Mouse (Mus musculus) ovary, postnatal 14 days (tissue): ENCODE results near the gene Naa80.

Source experiments
- DNase-seq: peaks from one replicate; pipeline ENCODE4 v3.0.0; 2022; ENCODE audit warnings: low spot score

Gene Naa80

DNA sequence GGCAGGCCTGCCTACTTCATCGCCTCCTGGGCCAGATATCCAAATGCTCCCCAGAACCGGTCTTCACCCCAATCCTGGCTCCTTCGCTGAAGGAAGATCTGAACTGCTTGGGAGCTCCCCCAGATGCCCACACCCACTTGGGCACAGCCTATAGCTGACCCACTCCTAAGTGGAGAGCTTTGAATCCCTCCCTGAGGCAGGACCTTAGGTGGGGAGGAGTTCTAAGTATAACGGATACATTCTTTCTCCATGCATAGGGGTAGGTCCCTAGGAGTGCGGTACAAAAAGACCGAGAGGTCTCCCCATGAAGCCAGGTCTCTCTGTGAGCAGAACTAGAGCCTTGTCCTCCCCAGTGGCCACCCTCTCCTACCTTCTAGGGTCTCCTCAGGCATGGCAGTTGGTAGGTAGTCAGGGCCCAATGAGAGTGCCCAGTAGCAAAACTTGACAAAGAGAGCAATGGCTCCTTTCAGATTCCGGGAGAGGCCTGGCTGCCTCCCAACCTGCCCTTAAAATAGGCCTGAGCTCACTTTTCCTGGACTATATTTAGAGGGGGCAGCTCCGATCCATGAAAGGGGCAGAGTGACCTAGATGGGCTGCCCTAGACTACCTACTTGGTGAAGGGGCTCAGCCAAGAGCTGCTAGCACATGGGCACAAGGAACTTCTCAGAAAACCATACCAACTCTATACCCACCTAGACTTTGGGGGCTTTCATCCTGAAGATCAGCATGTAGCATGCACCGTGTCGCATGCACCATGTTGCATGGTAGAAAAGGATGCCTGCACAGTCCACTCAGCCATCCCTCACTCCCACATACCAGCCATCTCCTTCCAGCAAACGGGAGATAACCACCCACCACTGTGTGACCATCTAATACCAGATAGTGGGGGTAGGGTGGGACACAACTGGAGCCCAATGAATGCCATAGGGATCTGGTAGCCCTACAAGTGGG lies 18.2 kb downstream of the Naa80 start:
- no peak for DNase-seq

DNA sequence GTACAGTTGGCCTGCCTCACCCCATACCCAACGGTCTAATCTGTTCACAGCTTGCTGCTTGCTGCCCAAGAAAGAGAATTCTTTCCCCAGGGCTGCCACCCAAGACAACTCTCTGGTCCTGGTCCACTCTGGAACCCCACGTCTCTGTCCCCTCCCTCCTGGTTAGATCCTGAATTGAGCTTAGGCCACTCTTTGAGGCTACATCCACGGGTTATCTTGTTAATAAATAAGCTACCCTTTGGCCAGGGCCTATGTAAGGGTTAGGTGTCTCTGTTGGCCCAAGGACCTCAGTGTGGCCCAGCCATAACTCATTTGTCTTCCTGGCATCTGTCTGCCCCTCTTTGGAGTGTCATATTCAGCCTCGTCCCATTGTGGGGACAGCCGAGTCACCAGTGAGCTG lies 19.7 kb downstream of the Naa80 start:
- no peak for DNase-seq

DNA sequence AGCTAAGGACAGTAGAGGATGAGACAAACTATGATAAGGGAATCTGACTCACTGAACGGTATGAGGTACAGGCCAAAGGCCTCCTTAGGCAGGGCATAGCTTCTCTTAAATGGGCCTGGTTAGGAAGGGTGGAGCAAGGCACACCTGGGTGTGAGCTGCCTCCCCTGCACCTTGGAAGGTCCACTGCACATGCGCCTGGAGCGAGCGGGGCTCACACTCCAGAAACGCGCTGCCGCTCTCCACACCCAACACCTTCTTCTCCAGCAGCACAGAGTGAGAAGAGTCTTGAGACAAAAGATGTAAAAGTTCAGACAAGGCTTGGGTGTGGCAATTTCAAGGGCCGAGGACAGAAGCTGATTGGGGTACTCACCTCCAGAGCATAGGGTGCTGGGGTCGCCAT lies 20.7 kb downstream of the Naa80 start:
- no peak for DNase-seq

GRCm38 (mm10) chr9:107599842-107600241 lies 21.2 kb downstream of the Naa80 start:
- no peak for DNase-seq

DNA sequence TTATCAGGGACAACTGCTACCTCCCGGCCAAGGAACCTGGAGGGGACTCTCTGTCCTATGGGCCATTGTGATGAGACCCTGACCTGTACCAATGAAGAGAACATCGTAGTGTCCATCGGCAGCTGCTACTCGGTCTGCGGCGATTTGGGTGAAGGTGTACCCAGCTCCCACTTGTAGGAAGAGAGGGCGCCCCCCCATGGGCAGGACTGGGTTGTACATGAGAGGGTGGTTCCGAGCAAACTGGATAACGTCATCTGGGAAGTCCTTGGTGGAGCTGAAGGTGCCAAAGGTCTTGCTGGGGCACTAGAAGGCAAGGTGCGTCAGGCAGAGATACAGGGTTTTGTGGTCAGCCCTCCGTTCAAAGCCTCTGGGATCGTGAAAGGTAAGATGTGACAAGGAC lies 22.1 kb downstream of the Naa80 start:
- no peak for DNase-seq

GRCm38 (mm10) chr9:107601275-107601674 lies 22.6 kb downstream of the Naa80 start:
- DNase-seq: no peak

DNA sequence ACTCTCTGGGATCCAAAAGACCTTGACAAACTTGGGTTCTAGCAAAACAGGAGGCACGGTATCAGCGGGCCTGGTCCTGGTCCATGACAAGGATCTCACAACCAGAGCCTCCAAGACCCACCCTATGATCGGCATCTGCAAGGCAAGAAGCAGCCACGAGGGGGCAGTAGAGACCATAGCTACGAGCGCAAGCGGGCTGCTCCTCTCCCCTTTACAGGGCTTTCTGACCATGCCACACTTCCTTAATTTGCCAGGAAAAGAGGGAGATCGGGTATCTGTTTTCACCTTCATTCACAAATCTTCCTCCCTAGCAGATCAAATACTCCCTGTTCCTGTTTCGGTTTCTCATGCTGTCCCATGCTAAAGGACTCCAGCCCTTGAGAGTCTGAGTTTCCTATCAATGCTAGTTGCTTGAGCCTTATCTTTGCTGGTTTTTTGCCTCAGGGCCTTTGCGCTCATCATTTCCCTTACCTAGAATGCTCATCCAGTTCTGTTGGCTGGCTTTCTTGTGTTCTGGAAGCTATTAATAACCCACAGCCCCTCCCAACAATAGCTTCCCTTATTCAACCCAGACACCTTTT lies 23.5 kb downstream of the Naa80 start:
- DNase-seq: peak; percentile 97

DNA sequence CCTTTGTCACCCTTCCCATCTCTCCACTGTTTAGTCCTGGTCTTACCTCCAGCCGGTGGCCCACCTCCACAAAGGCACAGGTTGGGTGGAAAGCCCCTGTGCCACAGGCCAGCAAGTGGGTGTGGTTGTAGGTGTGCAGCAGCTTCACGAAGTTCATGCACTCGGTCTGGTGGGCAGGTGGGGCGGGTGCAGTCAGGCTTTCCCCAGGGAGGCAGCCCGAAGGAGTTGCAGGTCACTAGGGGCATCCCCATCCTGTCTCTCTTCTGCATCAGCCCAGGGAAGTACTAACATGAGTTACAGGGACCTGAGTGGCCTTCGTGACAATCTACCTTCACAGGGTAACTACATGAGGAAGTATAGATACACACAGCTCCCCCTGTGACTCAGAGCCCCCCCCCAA lies 24.6 kb downstream of the Naa80 start:
- no peak for DNase-seq

GRCm38 (mm10) chr9:107605041-107605661 lies 26.5 kb downstream of the Naa80 start:
- no peak for DNase-seq

DNA sequence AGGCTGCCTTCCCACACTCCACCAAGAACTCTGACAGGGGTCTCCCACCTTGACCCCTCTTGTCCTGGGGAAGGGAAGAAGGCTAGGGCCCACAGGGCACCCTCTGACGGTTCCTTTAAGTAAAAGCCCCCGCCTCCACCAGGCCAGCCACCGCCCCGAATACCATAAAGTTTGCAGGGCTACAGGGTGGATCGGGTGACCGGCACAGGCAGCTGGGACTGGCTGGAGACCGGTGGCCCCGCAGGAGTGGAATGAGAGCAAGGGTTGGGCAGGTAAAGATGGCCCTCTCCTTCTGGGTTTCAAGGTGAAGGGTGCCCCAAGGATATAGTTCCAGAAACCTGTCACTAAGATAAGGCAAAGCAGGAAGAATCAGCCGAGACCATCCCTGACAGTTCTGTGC lies 27.9 kb downstream of the Naa80 start:
- no peak for DNase-seq

DNA sequence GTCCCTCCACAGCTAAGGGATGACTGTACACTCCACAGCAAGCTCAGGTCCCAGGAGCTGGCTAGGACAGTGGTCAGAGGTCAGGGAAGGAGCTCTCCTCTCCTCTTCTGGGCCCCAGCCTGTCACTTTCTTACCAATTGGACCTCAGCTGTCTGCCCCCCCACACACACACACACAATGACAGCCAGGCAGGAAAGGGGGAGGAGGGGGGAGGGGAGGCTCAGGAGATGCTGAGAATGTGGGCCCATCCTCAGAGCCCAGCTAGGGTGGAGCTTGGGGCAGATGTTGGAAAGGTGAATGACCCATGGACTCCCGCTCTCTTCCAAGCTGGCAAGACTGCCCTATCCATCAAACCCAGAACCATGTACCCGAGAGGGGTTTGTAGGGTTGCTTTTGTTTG lies 28.3 kb downstream of the Naa80 start:
- DNase-seq: no peak

DNA sequence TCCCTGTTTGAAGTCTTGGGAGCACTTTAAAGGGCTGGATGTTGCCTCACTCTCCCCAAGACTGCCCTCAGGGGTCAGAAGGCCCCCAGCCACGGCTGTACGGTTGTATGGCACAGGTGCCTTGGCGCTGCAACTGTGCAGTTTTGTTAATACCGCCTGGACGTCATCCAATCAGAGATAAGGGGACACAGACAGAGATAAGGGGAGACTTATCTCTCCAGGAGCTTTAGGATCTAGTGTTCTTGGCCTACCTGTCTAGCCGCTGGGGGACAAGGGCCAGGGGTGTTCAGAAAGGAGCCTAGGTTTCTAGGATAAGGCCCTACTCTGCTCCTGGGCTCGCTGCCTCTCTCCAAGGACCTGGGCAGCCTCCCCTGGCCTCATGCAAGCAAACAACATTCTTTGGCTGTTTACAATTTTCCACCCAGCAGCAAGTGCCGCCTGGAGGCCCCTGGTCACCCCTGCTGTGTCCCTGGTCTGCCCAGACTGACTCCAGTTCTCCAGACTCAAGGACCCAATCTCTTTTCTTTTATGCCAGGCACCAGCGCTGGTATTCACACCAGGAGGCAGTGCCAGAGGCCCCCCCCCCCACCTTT lies 29.1 kb downstream of the Naa80 start:
- DNase-seq: no peak

GRCm38 (mm10) chr9:107608741-107609432 lies 30.2 kb downstream of the Naa80 start, which contains the start of gene Sema3b:
TSS of gene Sema3b (minus strand) at chr9:107609229.
- no peak for DNase-seq

DNA sequence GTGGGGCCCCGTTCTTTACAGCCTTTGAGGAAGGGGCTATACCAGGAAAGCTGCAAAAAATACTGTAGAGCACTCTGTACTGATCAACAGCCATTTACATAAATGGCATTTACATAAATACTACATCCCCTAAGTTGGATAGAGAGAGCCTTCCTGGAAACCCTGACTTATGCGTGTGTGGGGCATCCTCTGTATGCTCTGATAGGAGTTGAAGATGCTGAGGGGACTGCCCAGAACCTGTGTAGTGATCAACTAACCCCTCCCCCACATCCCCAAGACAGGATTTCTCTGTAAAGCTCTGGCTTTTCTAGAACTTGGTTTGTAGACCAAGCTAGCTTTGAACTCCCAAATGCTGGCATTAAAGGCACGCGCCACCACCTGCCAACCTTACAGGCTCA lies 30.7 kb downstream of the Naa80 start:
- DNase-seq: no peak

DNA sequence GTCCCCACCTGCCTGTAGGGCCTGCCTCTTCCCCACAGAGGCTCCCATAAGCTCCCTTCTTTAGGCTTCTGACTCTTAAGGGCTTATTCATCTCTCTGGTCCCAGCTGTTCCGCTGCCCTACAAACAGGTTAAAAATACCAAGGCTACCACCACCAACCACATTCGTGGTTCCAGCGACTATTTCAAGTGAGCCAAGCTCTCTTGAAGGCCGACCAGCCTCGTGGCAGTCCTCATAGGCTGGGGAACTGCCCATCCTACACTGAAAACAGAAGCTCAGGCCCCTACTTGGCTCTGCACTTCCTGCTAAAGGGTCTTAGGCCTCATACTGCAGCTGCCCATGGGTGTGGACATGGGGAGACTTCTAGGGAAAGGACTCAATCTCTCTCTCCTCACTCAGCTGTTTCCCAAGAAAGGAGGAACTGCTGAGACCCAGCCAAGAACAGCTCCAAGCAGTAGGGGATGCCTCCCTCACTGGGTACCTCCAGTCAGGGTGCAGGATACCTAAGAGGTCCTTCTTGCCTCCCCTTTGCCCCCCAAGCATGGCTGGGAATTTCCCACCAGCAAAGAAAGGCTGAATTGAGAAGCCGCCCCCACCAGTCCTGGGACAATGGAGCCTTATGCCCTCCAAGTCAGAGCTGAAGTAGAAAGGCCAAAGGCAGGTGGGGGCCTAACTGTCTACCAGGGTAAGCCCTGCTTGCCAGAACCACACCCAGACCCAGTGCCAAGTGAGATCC lies 32.9 kb downstream of the Naa80 start:
- DNase-seq: no peak

- peak; percentile 98 for DNase-seq
These were observed 33.7 kb downstream of the Naa80 start for GRCm38 (mm10) chr9:107612191-107612944.

- DNase-seq: no peak
These were observed 34.4 kb downstream of the Naa80 start for GRCm38 (mm10) chr9:107612945-107613569.

DNA sequence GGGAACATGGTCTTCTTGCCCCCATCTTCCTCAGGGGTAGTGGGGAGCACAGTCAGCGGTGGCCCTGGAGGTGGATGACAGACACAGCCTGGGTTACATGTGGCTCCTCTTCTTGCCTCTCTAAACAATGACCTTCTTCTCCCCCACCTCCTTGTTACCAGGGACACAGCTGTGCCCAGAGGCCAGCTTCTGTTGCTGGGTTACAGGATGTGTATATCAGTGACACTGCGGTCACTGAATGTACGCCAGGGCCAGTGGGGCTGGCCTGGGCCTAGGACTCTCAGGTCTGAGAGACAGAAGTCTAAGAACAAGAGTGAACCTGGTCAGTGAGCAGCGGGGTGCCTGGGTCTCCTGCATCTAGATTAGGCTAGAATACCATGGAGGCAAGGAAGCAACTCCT lies 36.3 kb downstream of the Naa80 start:
- DNase-seq: no peak

GRCm38 (mm10) chr9:107617461-107617860 lies 38.8 kb downstream of the Naa80 start:
- DNase-seq: no peak

DNA sequence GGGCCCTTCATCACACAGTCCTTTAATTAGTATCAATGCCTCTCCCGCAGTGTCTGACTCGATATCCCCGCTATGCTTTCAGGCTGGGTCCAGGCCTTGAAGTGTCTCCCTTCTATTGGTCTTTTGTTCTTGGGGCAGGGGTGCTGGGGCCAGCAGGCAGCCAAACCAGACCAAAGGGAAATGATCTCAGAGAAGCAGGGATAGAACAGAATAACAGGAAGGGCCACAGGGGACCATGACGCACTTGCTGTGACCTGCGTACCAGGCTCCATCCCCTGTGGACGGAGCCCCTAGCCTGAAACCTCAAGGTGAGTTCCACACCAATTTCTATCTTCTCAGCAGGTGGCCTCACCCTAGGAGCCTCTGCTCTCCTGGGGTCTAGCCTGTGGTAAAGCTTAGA lies 39.4 kb downstream of the Naa80 start:
- no peak for DNase-seq
